Mouse (Mus musculus): ENCODE measurements around the gene Utrn. TPM values are rescaled to one million over a fixed set of nuclear protein-coding genes. Genes with fewer than 3 reads are reported as not detected.

Utrn gene
- polyA plus RNA-seq, 1 experiment: 35.6 TPM

GRCm38 (mm10) chr10:12702140-12702539 lies 167.0 kb downstream of the Utrn start:
- no peak overlapping the region for H3K4me3 ChIP-seq (ENCODE audit: insufficient read depth, low read length)
- H3K4me1 ChIP-seq (ENCODE audit: control insufficient read depth, insufficient read depth, low read length): no peaks in the 10 kb centered on the region
- H3K27ac ChIP-seq (ENCODE audit: insufficient read depth, low read length): no peak overlapping the region
- TF ChIP-seq POLR2A (IDR thresholded peaks at IDR 0.05; ENCODE audit: extremely low read depth, insufficient read depth, low read length) (no peak), CTCF (IDR thresholded peaks at IDR 0.05; ENCODE audit: extremely low read depth, insufficient read depth, low read length) (no peak)

DNA sequence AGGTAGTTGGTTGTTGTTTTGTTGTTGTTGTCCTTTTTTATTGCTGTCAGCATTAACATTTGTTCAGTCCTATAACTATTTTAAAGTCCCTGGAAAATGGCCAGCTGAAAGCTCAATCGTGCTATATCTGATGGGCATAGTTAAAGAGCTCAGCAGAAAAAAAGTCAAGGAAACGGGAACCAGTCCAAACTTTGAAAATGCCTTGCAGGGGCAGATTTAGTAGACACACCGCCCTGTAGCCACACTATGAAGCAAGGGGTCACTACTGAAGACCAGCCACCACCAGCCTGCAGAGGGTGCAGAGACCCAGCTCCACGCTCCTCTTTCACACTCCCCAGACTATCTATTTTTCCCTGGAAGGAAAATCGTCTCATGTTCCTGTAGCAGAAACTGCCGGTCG lies 167.5 kb downstream of the Utrn start:
- Histone ChIP-seq H3K4me1 (ENCODE audit: control insufficient read depth, insufficient read depth, low read length) (no peaks in the 10 kb centered on the region), H3K27ac (ENCODE audit: insufficient read depth, low read length) (no peak overlapping the region), H3K4me3 (ENCODE audit: insufficient read depth, low read length) (no peak overlapping the region)
- TF ChIP-seq CTCF (IDR thresholded peaks at IDR 0.05; ENCODE audit: extremely low read depth, insufficient read depth, low read length) (no peak), POLR2A (IDR thresholded peaks at IDR 0.05; ENCODE audit: extremely low read depth, insufficient read depth, low read length) (no peak)

DNA sequence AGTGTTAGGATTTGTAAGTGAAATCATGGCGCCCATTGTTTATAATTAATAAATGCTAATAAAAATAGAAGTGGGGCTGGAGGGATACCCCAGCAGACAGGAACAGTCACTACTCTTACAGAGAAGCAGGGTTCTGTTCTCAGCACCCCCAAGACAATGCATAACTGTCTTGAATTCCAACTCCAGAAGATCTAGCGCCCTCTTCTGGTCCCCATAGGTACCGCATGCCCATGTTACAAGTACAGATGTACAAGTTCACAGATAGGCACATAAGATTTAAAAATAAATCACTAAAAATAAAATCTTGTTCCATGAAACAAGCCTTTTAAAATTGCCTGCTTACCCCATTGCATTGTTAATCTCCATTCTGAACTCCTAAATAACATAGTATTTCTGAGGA lies 168.6 kb downstream of the Utrn start:
- no peak overlapping the region for H3K27ac ChIP-seq (ENCODE audit: insufficient read depth, low read length)
- no peak for TF ChIP-seq POLR2A (IDR thresholded peaks at IDR 0.05; ENCODE audit: extremely low read depth, insufficient read depth, low read length)
- TF ChIP-seq CTCF (IDR thresholded peaks at IDR 0.05; ENCODE audit: extremely low read depth, insufficient read depth, low read length): no peak

DNA sequence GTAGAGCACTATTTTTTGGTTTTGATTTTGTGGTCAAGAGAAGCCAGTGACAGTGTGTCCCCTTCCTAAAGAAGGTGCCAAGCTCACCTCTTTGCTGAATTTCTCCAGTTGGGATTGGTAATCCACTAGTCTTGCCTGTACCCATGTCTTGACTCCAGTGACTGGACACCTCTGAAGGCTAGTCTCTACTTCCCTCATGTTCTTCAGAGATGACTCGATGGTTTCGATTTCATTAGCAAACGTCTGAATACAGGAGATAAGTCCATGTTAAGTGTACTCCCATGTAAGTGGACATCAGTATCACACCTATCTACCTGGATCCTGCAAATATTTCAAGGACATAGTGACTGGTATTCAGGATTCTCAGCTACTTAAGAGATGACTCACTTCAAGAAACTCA lies 171.3 kb downstream of the Utrn start:
- H3K4me3 ChIP-seq (ENCODE audit: insufficient read depth, low read length): no peak overlapping the region
- H3K4me1 ChIP-seq (ENCODE audit: control insufficient read depth, insufficient read depth, low read length): no peaks in the 10 kb centered on the region
- H3K27ac ChIP-seq (ENCODE audit: insufficient read depth, low read length): no peak overlapping the region
- TF ChIP-seq CTCF (IDR thresholded peaks at IDR 0.05; ENCODE audit: extremely low read depth, insufficient read depth, low read length) (no peak), POLR2A (IDR thresholded peaks at IDR 0.05; ENCODE audit: extremely low read depth, insufficient read depth, low read length) (no peak)

More for the DNA sequence above, 168.6 kb downstream of the Utrn start:
- Histone ChIP-seq H3K4me1 (ENCODE audit: control insufficient read depth, insufficient read depth, low read length) (no peaks in the 10 kb centered on the region), H3K4me3 (ENCODE audit: insufficient read depth, low read length) (no peak overlapping the region)

- Histone ChIP-seq H3K4me1 (ENCODE audit: control insufficient read depth, insufficient read depth, low read length) (no peaks in the 10 kb centered on the region), H3K4me3 (ENCODE audit: insufficient read depth, low read length) (no peak overlapping the region), H3K27ac (ENCODE audit: insufficient read depth, low read length) (no peak overlapping the region)
- no peak for TF ChIP-seq POLR2A (IDR thresholded peaks at IDR 0.05; ENCODE audit: extremely low read depth, insufficient read depth, low read length)
- no peak for TF ChIP-seq CTCF (IDR thresholded peaks at IDR 0.05; ENCODE audit: extremely low read depth, insufficient read depth, low read length)
These were observed 172.5 kb downstream of the Utrn start for GRCm38 (mm10) chr10:12696704-12697103.

- H3K27ac ChIP-seq (ENCODE audit: insufficient read depth, low read length): no peak overlapping the region
- no peak overlapping the region for H3K4me3 ChIP-seq (ENCODE audit: insufficient read depth, low read length)
- H3K4me1 ChIP-seq (ENCODE audit: control insufficient read depth, insufficient read depth, low read length): no peaks in the 10 kb centered on the region
- TF ChIP-seq CTCF (IDR thresholded peaks at IDR 0.05; ENCODE audit: extremely low read depth, insufficient read depth, low read length) (no peak), POLR2A (IDR thresholded peaks at IDR 0.05; ENCODE audit: extremely low read depth, insufficient read depth, low read length) (no peak)
These were observed 174.4 kb downstream of the Utrn start for GRCm38 (mm10) chr10:12694774-12695173.

DNA sequence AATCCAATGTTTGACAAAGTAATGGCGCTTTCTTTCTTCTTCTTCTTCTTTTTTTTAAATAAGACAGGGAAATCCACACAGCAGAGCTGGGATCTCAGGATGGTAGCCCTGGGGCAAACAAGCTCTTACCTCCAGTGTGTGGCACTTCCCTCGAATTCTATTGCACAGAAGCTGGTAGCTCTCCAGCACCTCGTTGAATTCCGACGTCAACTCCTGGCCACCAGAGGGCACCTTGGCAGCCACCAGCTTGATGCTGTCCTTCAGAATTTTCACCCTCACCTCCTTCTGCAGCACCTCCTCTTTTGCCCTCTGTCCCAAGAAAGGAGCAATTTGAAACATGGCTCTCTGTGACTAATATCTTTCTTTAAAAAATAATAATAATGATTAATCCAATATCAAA lies 178.6 kb downstream of the Utrn start:
- Histone ChIP-seq H3K27ac (ENCODE audit: insufficient read depth, low read length) (no peak overlapping the region), H3K4me3 (ENCODE audit: insufficient read depth, low read length) (no peak overlapping the region)
- TF ChIP-seq POLR2A (IDR thresholded peaks at IDR 0.05; ENCODE audit: extremely low read depth, insufficient read depth, low read length) (no peak), CTCF (IDR thresholded peaks at IDR 0.05; ENCODE audit: extremely low read depth, insufficient read depth, low read length) (peak; percentile 67)

GRCm38 (mm10) chr10:12685683-12686082 lies 183.5 kb downstream of the Utrn start:
- H3K4me3 ChIP-seq (ENCODE audit: insufficient read depth, low read length): no peak overlapping the region
- no peaks in the 10 kb centered on the region for H3K4me1 ChIP-seq (ENCODE audit: control insufficient read depth, insufficient read depth, low read length)
- no peak overlapping the region for H3K27ac ChIP-seq (ENCODE audit: insufficient read depth, low read length)
- TF ChIP-seq POLR2A (IDR thresholded peaks at IDR 0.05; ENCODE audit: extremely low read depth, insufficient read depth, low read length) (no peak), CTCF (IDR thresholded peaks at IDR 0.05; ENCODE audit: extremely low read depth, insufficient read depth, low read length) (no peak)

More for the DNA sequence above, 178.6 kb downstream of the Utrn start:
- H3K4me1 ChIP-seq (ENCODE audit: control insufficient read depth, insufficient read depth, low read length): no peaks in the 10 kb centered on the region

- Histone ChIP-seq H3K27ac (ENCODE audit: insufficient read depth, low read length) (no peak overlapping the region), H3K4me1 (ENCODE audit: control insufficient read depth, insufficient read depth, low read length) (no peaks in the 10 kb centered on the region), H3K4me3 (ENCODE audit: insufficient read depth, low read length) (no peak overlapping the region)
- TF ChIP-seq POLR2A (IDR thresholded peaks at IDR 0.05; ENCODE audit: extremely low read depth, insufficient read depth, low read length) (no peak), CTCF (IDR thresholded peaks at IDR 0.05; ENCODE audit: extremely low read depth, insufficient read depth, low read length) (no peak)
These were observed 185.1 kb downstream of the Utrn start for GRCm38 (mm10) chr10:12684018-12684417.

DNA sequence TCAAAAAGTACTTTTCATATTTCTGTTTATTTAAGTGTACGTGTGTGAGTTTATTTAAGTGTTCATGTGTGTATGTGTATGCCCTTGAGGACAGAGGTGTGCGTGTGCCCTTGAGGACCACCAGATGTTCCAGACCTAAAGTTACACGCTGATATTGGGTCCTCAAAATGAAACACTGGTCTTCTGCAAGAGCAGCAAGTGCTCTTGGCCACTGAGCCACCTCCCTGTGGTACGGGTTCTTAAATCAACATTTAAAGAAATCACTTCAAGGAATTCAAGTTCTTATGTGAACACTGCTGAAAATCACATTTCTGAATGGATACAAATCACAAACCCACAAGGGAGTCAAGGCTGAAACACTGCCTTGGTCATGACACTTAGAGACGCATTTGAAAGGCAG lies 195.9 kb downstream of the Utrn start:
- TF ChIP-seq POLR2A (IDR thresholded peaks at IDR 0.05; ENCODE audit: extremely low read depth, insufficient read depth, low read length) (no peak), CTCF (IDR thresholded peaks at IDR 0.05; ENCODE audit: extremely low read depth, insufficient read depth, low read length) (no peak)
- H3K4me1 ChIP-seq (ENCODE audit: control insufficient read depth, insufficient read depth, low read length): no peaks in the 10 kb centered on the region

More for the DNA sequence above, 195.9 kb downstream of the Utrn start:
- Histone ChIP-seq H3K4me3 (ENCODE audit: insufficient read depth, low read length) (no peak overlapping the region), H3K27ac (ENCODE audit: insufficient read depth, low read length) (no peak overlapping the region)

All from cortical plate, adult 2 months (tissue).